Mouse (Mus musculus) intestine, embryonic 15.5 days (tissue): Measurements from ENCODE around the gene Gpr61. TPM values are rescaled to one million over a fixed set of nuclear protein-coding genes. Genes with fewer than 3 reads are reported as not detected.
A peak's percentile ranks its signal among the peaks of the same experiment; 100 is the strongest.

Experiments
- ATAC-seq: fragments of 200-750 bp; cut with Nextera tagmentation; 2 replicates; pipeline ENCODE4 v1.8.0; 2017; ENCODE audit warnings: moderate TSS enrichment, moderate library complexity
- H3K27ac ChIP-seq: fragments of 300-500 bp; sonication (generic); 2 replicates; pipeline ENCODE4 v1.5.1; 2015; ENCODE audit warnings: mild to moderate bottlenecking, inconsistent platforms
- H3K27me3 ChIP-seq: fragments of 300-500 bp; sonication (generic); replicated peaks from 2 replicates; pipeline ENCODE4 v1.6.1; 2015; ENCODE audit warnings: inconsistent platforms
- H3K36me3 ChIP-seq: fragments of 300-500 bp; sonication (generic); 2 replicates; pipeline ENCODE4 v1.6.1; 2015; ENCODE audit warnings: inconsistent platforms
- H3K4me1 ChIP-seq: fragments of 300-500 bp; sonication (generic); replicated peaks from 2 replicates; pipeline ENCODE4 v1.6.1; 2015; ENCODE audit warnings: inconsistent platforms
- H3K4me2 ChIP-seq: fragments of 300-500 bp; sonication (generic); replicated peaks from 2 replicates; pipeline ENCODE4 v1.6.1; 2015; ENCODE audit warnings: mild to moderate bottlenecking, inconsistent platforms
- H3K4me3 ChIP-seq: fragments of 300-500 bp; sonication (generic); replicated peaks from 2 replicates; pipeline ENCODE4 v1.5.1; 2015; ENCODE audit warnings: inconsistent platforms
- H3K9ac ChIP-seq: fragments of 300-500 bp; sonication (generic); 2 replicates; pipeline ENCODE4 v1.6.1; 2015; ENCODE audit warnings: inconsistent platforms
- H3K9me3 ChIP-seq: fragments of 300-500 bp; sonication (generic); 2 replicates; pipeline ENCODE4 v1.6.1; 2016; ENCODE audit warnings: inconsistent platforms
- WGBS: fragments of 180-500 bp; shearing (Covaris S2); methylation state at CpG from one replicate; pipeline ENCODE4 v1.1.7; 2015; 5-methylcytosine and 5-hydroxymethylcytosine counted together
- polyA plus RNA-seq: library from polyadenylated mRNA; unstranded; fragments of >200 nt; fragmentation: Nextera tagmentation; extraction: Ambion mirVana; gene quantifications from 2 replicates; pipeline ENCODE4 v1.2.1, GENCODE M21; 2015

Gpr61 gene
- polyA plus RNA-seq, 1 experiment from 2014 or later = 0.21 TPM

GRCm38 (mm10) chr3:108117465-108117864 lies 37.2 kb downstream of the Gpr61 start:
- whole genome bisulfite sequencing = 88% methylated on average over 6 of the region's 6 CpGs
- ATAC-seq = no peak
- H3K4me1 ChIP-seq = no peaks in the 10 kb centered on the region

GRCm38 (mm10) chr3:108113591-108114289 lies 40.9 kb downstream of the Gpr61 start:
- no peak overlapping the region for H3K27ac ChIP-seq

More at GRCm38 (mm10) chr3:108117465-108117864, 37.2 kb downstream of the Gpr61 start:
- H3K4me3 ChIP-seq = no peak overlapping the region
- H3K9me3 ChIP-seq = no peaks in the 10 kb centered on the region
- H3K36me3 ChIP-seq = peaks cover 15% of the 10 kb centered on the region
- H3K4me2 ChIP-seq = no peak overlapping the region
- no peaks in the 10 kb centered on the region for H3K27me3 ChIP-seq
- H3K27ac ChIP-seq = no peak overlapping the region
- no peak overlapping the region for H3K9ac ChIP-seq

GRCm38 (mm10) chr3:108112666-108113065 lies 42.0 kb downstream of the Gpr61 start:
- Histone ChIP-seq H3K4me1 (no peaks in the 10 kb centered on the region), H3K4me3 (no peak overlapping the region), H3K4me2 (no peak overlapping the region), H3K27me3 (no peaks in the 10 kb centered on the region), H3K36me3 (peaks cover 26% of the 10 kb centered on the region), H3K9me3 (no peaks in the 10 kb centered on the region), H3K9ac (no peak overlapping the region), H3K27ac (no peak overlapping the region)
- peak; percentile 44 for ATAC-seq
- 81% methylated on average over 4 of the region's 4 CpGs for WGBS

More at GRCm38 (mm10) chr3:108113591-108114289, 40.9 kb downstream of the Gpr61 start:
- Histone ChIP-seq H3K4me3 (no peak overlapping the region), H3K36me3 (peaks cover 21% of the 10 kb centered on the region), H3K27me3 (no peaks in the 10 kb centered on the region), H3K4me2 (no peak overlapping the region), H3K9ac (no peak overlapping the region), H3K9me3 (no peaks in the 10 kb centered on the region), H3K4me1 (no peaks in the 10 kb centered on the region)
- WGBS = 80% methylated on average over 7 of the region's 7 CpGs
- ATAC-seq = no peak

GRCm38 (mm10) chr3:108112246-108112645 lies 42.4 kb downstream of the Gpr61 start:
- Histone ChIP-seq H3K27ac (no peak overlapping the region), H3K36me3 (peaks cover 23% of the 10 kb centered on the region), H3K4me1 (no peaks in the 10 kb centered on the region), H3K9me3 (no peaks in the 10 kb centered on the region), H3K4me3 (no peak overlapping the region), H3K4me2 (no peak overlapping the region), H3K9ac (no peak overlapping the region), H3K27me3 (no peaks in the 10 kb centered on the region)
- WGBS = 50% methylated on average over 7 of the region's 7 CpGs
- ATAC-seq = peak; percentile 86

GRCm38 (mm10) chr3:108111320-108111719 lies 43.4 kb downstream of the Gpr61 start:
- 82% methylated on average over 5 of the region's 5 CpGs for WGBS

GRCm38 (mm10) chr3:108105281-108105680 lies 49.4 kb downstream of the Gpr61 start:
- peaks cover 15% of the 10 kb centered on the region for H3K36me3 ChIP-seq
- no peaks in the 10 kb centered on the region for H3K9me3 ChIP-seq
- H3K27ac ChIP-seq = no peak overlapping the region
- no peaks in the 10 kb centered on the region for H3K4me1 ChIP-seq
- H3K27me3 ChIP-seq = no peaks in the 10 kb centered on the region
- no peak overlapping the region for H3K4me3 ChIP-seq
- no peak overlapping the region for H3K4me2 ChIP-seq
- ATAC-seq = no peak
- no peak overlapping the region for H3K9ac ChIP-seq
- WGBS = 84% methylated on average over 3 of the region's 3 CpGs

More at GRCm38 (mm10) chr3:108111320-108111719, 43.4 kb downstream of the Gpr61 start:
- H3K36me3 ChIP-seq = peaks cover 21% of the 10 kb centered on the region
- no peak overlapping the region for H3K4me2 ChIP-seq
- H3K27ac ChIP-seq = no peak overlapping the region
- no peak; the same call in 1 of the 2 replicates for ATAC-seq
- no peak overlapping the region for H3K4me3 ChIP-seq
- no peaks in the 10 kb centered on the region for H3K4me1 ChIP-seq
- H3K27me3 ChIP-seq = no peaks in the 10 kb centered on the region
- no peaks in the 10 kb centered on the region for H3K9me3 ChIP-seq
- no peak overlapping the region for H3K9ac ChIP-seq

GRCm38 (mm10) chr3:108102075-108102474 lies 52.6 kb downstream of the Gpr61 start:
- Histone ChIP-seq H3K9ac (no peak overlapping the region), H3K4me2 (no peak overlapping the region), H3K4me1 (no peaks in the 10 kb centered on the region), H3K27ac (no peak overlapping the region), H3K27me3 (no peaks in the 10 kb centered on the region), H3K9me3 (no peaks in the 10 kb centered on the region), H3K4me3 (no peak overlapping the region), H3K36me3 (peaks cover 3% of the 10 kb centered on the region; the same call in 1 of the 2 replicates)
- no peak for ATAC-seq
- WGBS = 86% methylated on average over 6 of the region's 6 CpGs

GRCm38 (mm10) chr3:108101594-108101993 lies 53.1 kb downstream of the Gpr61 start:
- no peaks in the 10 kb centered on the region for H3K9me3 ChIP-seq
- H3K4me3 ChIP-seq = no peak overlapping the region
- ATAC-seq = no peak
- peaks cover 3% of the 10 kb centered on the region; the same call in 1 of the 2 replicates for H3K36me3 ChIP-seq
- whole genome bisulfite sequencing = 48% methylated on average over 3 of the region's 3 CpGs
- no peak overlapping the region for H3K27ac ChIP-seq
- no peak overlapping the region for H3K4me2 ChIP-seq
- no peak overlapping the region for H3K9ac ChIP-seq
- H3K27me3 ChIP-seq = no peaks in the 10 kb centered on the region
- no peaks in the 10 kb centered on the region for H3K4me1 ChIP-seq

Other genes with a start within 250 kb of the Gpr61 start
- gene Gstm7, start 223.1 kb downstream of the Gpr61 start, polyA plus RNA-seq = 26.1 and 32.5 TPM in 2 replicates
- 16.9 and 19.1 TPM in 2 replicates for gene Gstm6, start 211.1 kb downstream of the Gpr61 start, polyA plus RNA-seq
- gene Gstm3, start 185.6 kb downstream of the Gpr61 start, polyA plus RNA-seq = 153 and 154 TPM in 2 replicates
- 184 and 198 TPM in 2 replicates for gene Gstm2, start 168.4 kb downstream of the Gpr61 start, polyA plus RNA-seq
- gene Gstm1, start 136.9 kb downstream of the Gpr61 start, polyA plus RNA-seq = 335 and 425 TPM in 2 replicates
- 33.0 and 33.9 TPM in 2 replicates for gene Gstm4, start 110.0 kb downstream of the Gpr61 start, polyA plus RNA-seq
- 49.9 and 53.6 TPM in 2 replicates for gene Ampd2, start 68.2 kb downstream of the Gpr61 start, polyA plus RNA-seq
- 1.9 and 2.8 TPM in 2 replicates for gene Gnat2, start 62.1 kb downstream of the Gpr61 start, polyA plus RNA-seq
- gene Gnai3, start 8.7 kb downstream of the Gpr61 start, polyA plus RNA-seq = 165 and 183 TPM in 2 replicates
- 3.9 and 4.4 TPM in 2 replicates for gene Amigo1, start 31.5 kb upstream of the Gpr61 start, polyA plus RNA-seq
- gene Cyb561d1, start 46.3 kb upstream of the Gpr61 start, polyA plus RNA-seq = 3.6 and 3.8 TPM in 2 replicates
- gene Atxn7l2, start 56.1 kb upstream of the Gpr61 start, polyA plus RNA-seq = 10.9 and 11.3 TPM in 2 replicates
- gene Sypl2, start 71.8 kb upstream of the Gpr61 start, polyA plus RNA-seq = 0.21 and 0.27 TPM in 2 replicates
- 271 and 291 TPM in 2 replicates for gene Psma5, start 102.0 kb upstream of the Gpr61 start, polyA plus RNA-seq
- 9.4 and 10.4 TPM in 2 replicates for gene Sort1, start 129.2 kb upstream of the Gpr61 start, polyA plus RNA-seq
- gene Mybphl, start 210.0 kb upstream of the Gpr61 start, polyA plus RNA-seq = not detected in 2 replicates
- 28.8 and 30.3 TPM in 2 replicates for gene Psrc1, start 229.0 kb upstream of the Gpr61 start, polyA plus RNA-seq